Mouse (Mus musculus) sigmoid colon, adult 10 weeks (tissue): ENCODE results near the gene Timp2. TPM values are rescaled to one million over a fixed set of nuclear protein-coding genes. Genes with fewer than 3 reads are reported as not detected.

Experiments used
- polyA plus RNA-seq: library from polyadenylated mRNA; stranded (reverse); fragments of 350-450 nt; fragmentation: Illumina TruSeq; extraction: RNeasy Lipid Tissue Mini Kit (QIAGEN cat#74804); gene quantifications from one replicate; pipeline ENCODE4 v1.2.3, GENCODE M21; 2014; ENCODE audit warnings: low read depth, low replicate concordance

Timp2 gene
- 70.9 TPM for polyA plus RNA-seq

GRCm38 (mm10) chr11:118355640-118356039 lies at the start of gene Timp2:
Gene Timp2 (minus strand): TSS chr11:118355740.

GRCm38 (mm10) chr11:118401760-118402280 lies 46.3 kb upstream of the Timp2 start, which contains the start of gene Lgals3bp:
Gene Lgals3bp (minus strand): TSS chr11:118402092.

DNA sequence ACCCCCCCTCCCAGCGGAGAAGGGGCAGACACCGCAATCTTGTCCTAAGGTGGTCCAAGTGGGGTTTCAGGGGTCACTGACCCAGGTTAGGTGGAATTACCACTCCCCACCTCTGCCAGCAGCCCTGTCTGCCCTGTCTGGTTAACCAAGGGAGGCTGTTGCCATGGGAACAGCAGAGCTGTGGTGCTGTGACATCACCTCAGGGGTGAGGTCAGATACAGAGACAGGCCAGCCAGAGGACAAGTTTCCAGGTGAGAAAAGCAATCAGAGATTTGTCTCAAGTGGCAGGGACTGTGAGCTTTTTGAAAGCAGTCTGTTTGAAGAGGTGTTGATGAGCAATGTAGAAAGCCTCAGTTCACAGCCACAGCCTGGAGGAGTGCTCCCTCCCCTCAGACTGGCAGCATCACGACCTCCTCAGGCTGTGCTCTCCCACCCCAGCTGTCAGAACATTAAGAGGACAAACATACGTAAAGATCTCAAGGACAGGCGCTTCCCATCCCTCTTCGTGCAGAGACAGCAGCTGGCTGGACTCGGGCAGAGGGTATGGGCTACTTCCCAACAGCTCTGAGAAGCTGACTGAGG lies 13.0 kb downstream of the Timp2 start, which contains the start of gene Cep295nl:
Gene Cep295nl (minus strand): TSS at position 101 of the 582 bp plus-strand sequence.

GRCm38 (mm10) chr11:118289999-118290889 lies 65.3 kb downstream of the Timp2 start, which contains the start of gene Usp36:
Gene Usp36 (minus strand): TSS chr11:118290244.

Other genes starting within 250 kb of the Timp2 start
- not detected for gene Dnah17, start 225.1 kb downstream of the Timp2 start, polyA plus RNA-seq
- gene Cyth1, start 107.1 kb downstream of the Timp2 start, polyA plus RNA-seq = 73.8 TPM
- gene Usp36, start 65.5 kb downstream of the Timp2 start, polyA plus RNA-seq = 3.2 TPM
- gene Cep295nl, start 13.2 kb downstream of the Timp2 start, polyA plus RNA-seq = 0.22 TPM
- 24.8 TPM for gene Lgals3bp, start 46.4 kb upstream of the Timp2 start, polyA plus RNA-seq
- gene Cant1, start 63.3 kb upstream of the Timp2 start, polyA plus RNA-seq = 20.1 TPM
- gene C1qtnf1, start 72.5 kb upstream of the Timp2 start, polyA plus RNA-seq = 1.9 TPM
- gene Engase, start 121.1 kb upstream of the Timp2 start, polyA plus RNA-seq = 2.9 TPM